Mouse (Mus musculus) small intestine, adult 2 months (tissue): ENCODE measurements around the gene Gm45213. TPM values are rescaled to one million over a fixed set of nuclear protein-coding genes. Genes with fewer than 3 reads are reported as not detected.

Experiments
- H3K27ac ChIP-seq: fragments of 200-500 bp; 2 replicates; pipeline ENCODE4 v1.5.1; 2012; ENCODE audit warnings: low read depth, low read length, control low read depth, inconsistent platforms; ENCODE audit not compliant: insufficient read depth
- H3K27me3 ChIP-seq: fragments of 200-500 bp; 2 replicates; pipeline ENCODE4 v1.6.1; 2012; ENCODE audit warnings: mild to moderate bottlenecking, moderate library complexity, low read length, inconsistent platforms; ENCODE audit not compliant: control insufficient read depth, insufficient read depth
- H3K36me3 ChIP-seq: fragments of 200-500 bp; 2 replicates; pipeline ENCODE4 v1.6.1; 2012; ENCODE audit warnings: mild to moderate bottlenecking, low read length, control low read depth, inconsistent platforms; ENCODE audit not compliant: control insufficient read depth, insufficient read depth
- H3K4me1 ChIP-seq: fragments of 200-500 bp; 2 replicates; pipeline ENCODE4 v1.6.1; 2012; ENCODE audit warnings: low read length, inconsistent platforms, mixed read lengths; ENCODE audit not compliant: control insufficient read depth, insufficient read depth, insufficient read length
- H3K4me3 ChIP-seq: fragments of 200-500 bp; 2 replicates; pipeline ENCODE4 v1.5.1; 2012; ENCODE audit warnings: low read depth, mild to moderate bottlenecking, control low read depth, inconsistent platforms, low read length, moderate library complexity
- CTCF ChIP-seq: fragments of 200-500 bp; IDR thresholded peaks from 2 replicates; pipeline ENCODE4 v1.5.1; 2012; ENCODE audit warnings: low read depth, mild to moderate bottlenecking, control low read depth, inconsistent platforms, low read length, moderate library complexity, mixed read lengths; ENCODE audit not compliant: insufficient replicate concordance, insufficient read length; ENCODE audit errors: extremely low read depth
- POLR2A ChIP-seq: fragments of 200-500 bp; IDR thresholded peaks from 2 replicates; pipeline ENCODE4 v1.6.1; 2012; ENCODE audit warnings: low read depth, mild to moderate bottlenecking, control low read depth, inconsistent platforms, low read length, moderate library complexity
- WGBS: fragments of 180-500 bp; shearing (Covaris S2); methylation state at CpG from one replicate; pipeline ENCODE4 v1.1.7; 2018; 5-methylcytosine and 5-hydroxymethylcytosine counted together
- polyA plus RNA-seq: library from polyadenylated mRNA; depleted of rRNA; stranded (reverse); fragments of >200 nt; gene quantifications from 2 replicates; pipeline ENCODE4 v1.2.3, GENCODE M21; 2012; rRNA removed

Gene Gm45213
- polyA plus RNA-seq, 1 experiment: not detected

- Histone ChIP-seq H3K36me3 (no peaks in the 10 kb centered on the region), H3K4me3 (peak within 1 kb of the TSS; percentile 69), H3K27ac (no peak within 1 kb of the TSS; the same call in 1 of the 2 replicates), H3K27me3 (peaks cover 7% of the 10 kb centered on the region; the same call in 1 of the 2 replicates), H3K4me1 (no peaks in the 10 kb centered on the region; the same call in 1 of the 2 replicates)
- WGBS: 5% methylated on average over 121 of the region's 123 CpGs
- no peak for TF ChIP-seq CTCF
Observed at GRCm38 (mm10) chr7:66108961-66109854, 65.8 kb downstream of the Gm45213 start, which contains the start of gene Chsy1. Chsy1 (plus strand) TSS chr7:66109515.

- Histone ChIP-seq H3K27ac (no peak overlapping the region; the same call in 1 of the 2 replicates), H3K4me3 (peak overlapping the region; percentile 66), H3K27me3 (peaks cover 7% of the 10 kb centered on the region; the same call in 1 of the 2 replicates), H3K4me1 (no peaks in the 10 kb centered on the region; the same call in 1 of the 2 replicates), H3K36me3 (no peaks in the 10 kb centered on the region)
- TF ChIP-seq CTCF: no peak
- no peak for TF ChIP-seq POLR2A
- 2% methylated on average over 64 of the region's 77 CpGs for WGBS
Observed at GRCm38 (mm10) chr7:66109855-66110635, 66.6 kb downstream of the Gm45213 start.

- no peak for TF ChIP-seq POLR2A
- TF ChIP-seq CTCF: no peak
- Histone ChIP-seq H3K27ac (no peak overlapping the region), H3K4me3 (peak overlapping the region; percentile 14; the same call in 1 of the 2 replicates), H3K36me3 (no peaks in the 10 kb centered on the region), H3K4me1 (no peaks in the 10 kb centered on the region; the same call in 1 of the 2 replicates), H3K27me3 (peaks cover 7% of the 10 kb centered on the region; the same call in 1 of the 2 replicates)
- 36% methylated on average over 10 of the region's 10 CpGs for WGBS
Observed at GRCm38 (mm10) chr7:66110636-66111112, 67.3 kb downstream of the Gm45213 start.

GRCm38 (mm10) chr7:66111211-66111610, 67.8 kb downstream of the Gm45213 start:
- Histone ChIP-seq H3K27ac (no peak overlapping the region), H3K36me3 (no peaks in the 10 kb centered on the region), H3K27me3 (peaks cover 7% of the 10 kb centered on the region; the same call in 1 of the 2 replicates), H3K4me3 (no peak overlapping the region), H3K4me1 (peaks cover 4% of the 10 kb centered on the region)
- no peak for TF ChIP-seq POLR2A
- no peak for TF ChIP-seq CTCF
- WGBS: 88% methylated on average over 10 of the region's 10 CpGs

Other genes with a start within 250 kb of the Gm45213 start
- 11.6 TPM in 2 replicates for gene Pcsk6, start 181.9 kb upstream of the Gm45213 start, polyA plus RNA-seq
- gene Snrpa1, start 15.4 kb downstream of the Gm45213 start, polyA plus RNA-seq: 2.2 and 4.7 TPM in 2 replicates
- gene Selenos, start 36.0 kb downstream of the Gm45213 start, polyA plus RNA-seq: 107 and 123 TPM in 2 replicates
- 1.4 and 1.6 TPM in 2 replicates for gene Chsy1, start 65.9 kb downstream of the Gm45213 start, polyA plus RNA-seq